Mouse (Mus musculus) lung, adult 2 months (tissue): ENCODE measurements around the gene Gpc4. TPM values are rescaled to one million over a fixed set of nuclear protein-coding genes. Genes with fewer than 3 reads are reported as not detected.

Experiments
- DNase-seq: peaks from one replicate; pipeline ENCODE4 v3.0.0; 2022
- H3K4me1 ChIP-seq: fragments of 200-500 bp; 2 replicates; pipeline ENCODE4 v1.6.1; 2011; ENCODE audit warnings: low read length; ENCODE audit not compliant: control insufficient read depth, insufficient read depth
- H3K4me3 ChIP-seq: fragments of 200-500 bp; replicated peaks from 2 replicates; pipeline ENCODE3; 2011; ENCODE audit warnings: low read depth, mild to moderate bottlenecking, control low read depth, low read length; ENCODE audit errors: extremely low read depth
- CTCF ChIP-seq: fragments of 200-500 bp; IDR thresholded peaks from 2 replicates; pipeline ENCODE4 v1.5.1; 2011; ENCODE audit warnings: mild to moderate bottlenecking, low read length, control low read depth; ENCODE audit not compliant: insufficient read depth
- POLR2A ChIP-seq: fragments of 200-500 bp; IDR thresholded peaks from 2 replicates; pipeline ENCODE4 v1.6.1; 2011; ENCODE audit warnings: low read depth, mild to moderate bottlenecking, control low read depth, low read length, borderline replicate concordance; ENCODE audit errors: extremely low read depth
- WGBS: fragments of 180-500 bp; shearing (Covaris S2); methylation state at CpG from one replicate; pipeline ENCODE4 v1.1.7; 2018; 5-methylcytosine and 5-hydroxymethylcytosine counted together
- polyA plus RNA-seq: library from polyadenylated mRNA; depleted of rRNA; stranded (reverse); fragments of >200 nt; gene quantifications from 2 replicates; pipeline ENCODE4 v1.2.3, GENCODE M21; 2012

The Gpc4 gene
- polyA plus RNA-seq, 1 experiment, result 15.2 TPM

- no peak overlapping the region for H3K4me3 ChIP-seq
- TF ChIP-seq CTCF (no peak), POLR2A (no peak)
- DNase-seq, result no peak
- 62% methylated on average over 7 of the region's 7 CpGs for WGBS
- no peaks in the 10 kb centered on the region for H3K4me1 ChIP-seq
Measured at GRCm38 (mm10) chrX:52151100-52151499, 14.0 kb downstream of the Gpc4 start.

GRCm38 (mm10) chrX:52145563-52145962, 19.5 kb downstream of the Gpc4 start:
- DNase-seq, result no peak
- no peaks in the 10 kb centered on the region for H3K4me1 ChIP-seq
- no peak overlapping the region for H3K4me3 ChIP-seq
- TF ChIP-seq POLR2A, result no peak

GRCm38 (mm10) chrX:52144491-52144890, 20.6 kb downstream of the Gpc4 start:
- no peak overlapping the region for H3K4me3 ChIP-seq
- TF ChIP-seq POLR2A (no peak), CTCF (no peak)
- no peak for DNase-seq
- H3K4me1 ChIP-seq, result no peaks in the 10 kb centered on the region
- WGBS, result 69% methylated on average over 7 of the region's 7 CpGs

DNA sequence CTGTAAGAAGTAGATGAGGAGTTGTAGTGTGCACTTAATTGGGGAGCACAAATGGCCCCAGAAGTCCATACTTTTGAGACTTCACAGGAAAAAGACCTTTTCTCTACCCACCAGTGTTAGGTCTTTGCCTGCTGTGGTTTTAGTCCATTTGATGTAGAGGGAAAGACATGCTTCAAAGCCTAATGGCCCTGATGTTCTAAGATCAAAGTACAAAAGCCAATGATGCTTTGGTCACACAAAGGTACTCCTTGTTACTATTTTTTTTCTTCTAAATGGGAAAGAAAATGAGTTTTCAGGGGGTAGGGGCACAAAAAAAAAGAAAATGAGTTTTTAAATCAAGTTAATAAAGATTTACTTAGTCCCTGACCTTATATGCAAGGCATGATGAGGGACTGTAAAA, 24.7 kb downstream of the Gpc4 start:
- TF ChIP-seq CTCF, result no peak
- no peak for TF ChIP-seq POLR2A
- no peak for DNase-seq
- Histone ChIP-seq H3K4me1 (no peaks in the 10 kb centered on the region), H3K4me3 (no peak overlapping the region)

- Histone ChIP-seq H3K4me1 (no peaks in the 10 kb centered on the region), H3K4me3 (no peak overlapping the region)
- no peak for DNase-seq
- whole genome bisulfite sequencing, result 57% methylated on average over 2 of the region's 2 CpGs
- TF ChIP-seq CTCF (no peak), POLR2A (no peak)
Measured at GRCm38 (mm10) chrX:52138461-52139075, 26.5 kb downstream of the Gpc4 start.

- no peak overlapping the region for H3K4me3 ChIP-seq
- 73% methylated on average over 5 of the region's 5 CpGs for WGBS
- no peaks in the 10 kb centered on the region for H3K4me1 ChIP-seq
- no peak for DNase-seq
- TF ChIP-seq CTCF (no peak), POLR2A (no peak)
Measured at GRCm38 (mm10) chrX:52138033-52138432, 27.0 kb downstream of the Gpc4 start.

- no peak for DNase-seq
- TF ChIP-seq POLR2A, result no peak
- TF ChIP-seq CTCF, result no peak
- Histone ChIP-seq H3K4me3 (no peak overlapping the region), H3K4me1 (no peaks in the 10 kb centered on the region)
- 69% methylated on average over 5 of the region's 5 CpGs for WGBS
Measured at GRCm38 (mm10) chrX:52136525-52136924, 28.5 kb downstream of the Gpc4 start.

GRCm38 (mm10) chrX:52129604-52130003, 35.4 kb downstream of the Gpc4 start:
- DNase-seq, result no peak
- TF ChIP-seq CTCF (no peak), POLR2A (no peak)
- 94% methylated on average over 1 of the region's 1 CpGs for WGBS
- Histone ChIP-seq H3K4me3 (no peak overlapping the region), H3K4me1 (no peaks in the 10 kb centered on the region)

DNA sequence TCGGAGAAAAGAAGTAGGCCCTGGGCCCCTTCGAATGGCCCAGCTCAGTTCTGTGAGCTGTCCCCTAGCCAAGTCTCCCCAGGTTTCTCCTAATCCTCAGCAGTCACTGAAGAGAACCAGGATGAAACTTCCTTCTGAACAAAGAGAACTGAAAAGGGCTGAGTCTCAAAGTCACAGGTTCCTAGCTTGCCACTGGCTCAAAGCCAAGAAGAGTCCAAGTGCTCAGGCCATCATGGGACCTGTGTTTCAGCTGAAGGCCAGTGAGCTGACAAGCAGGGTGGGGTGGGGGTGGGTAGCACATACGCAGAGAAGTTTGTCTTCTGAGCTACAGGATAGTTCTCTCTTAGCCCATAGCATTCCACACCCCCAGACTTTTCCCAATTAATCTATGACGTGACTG, 36.3 kb downstream of the Gpc4 start:
- DNase-seq, result no peak
- no peak overlapping the region for H3K4me3 ChIP-seq
- WGBS, result 78% methylated on average over 4 of the region's 4 CpGs
- no peak for TF ChIP-seq POLR2A
- no peak for TF ChIP-seq CTCF
- H3K4me1 ChIP-seq, result no peaks in the 10 kb centered on the region

DNA sequence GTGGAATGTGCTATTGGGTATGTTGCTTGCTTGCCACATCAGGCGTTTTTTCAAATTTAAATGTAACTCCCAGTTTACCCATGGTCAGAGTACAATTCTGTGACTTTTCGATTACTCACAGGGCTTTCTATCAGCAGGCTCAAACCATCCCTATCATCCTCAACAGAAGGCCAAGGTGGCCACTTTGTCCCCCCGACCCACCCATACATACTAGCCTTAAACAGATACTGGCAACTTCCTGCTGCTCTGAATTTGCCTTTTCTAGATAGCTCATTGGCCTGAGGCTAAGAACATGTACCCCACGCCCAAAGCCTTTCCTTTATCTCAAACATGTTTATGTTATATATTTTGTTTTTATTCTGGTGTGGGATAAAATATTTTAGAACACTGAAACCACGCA, 51.4 kb downstream of the Gpc4 start:
- WGBS, result 74% methylated on average over 5 of the region's 5 CpGs
- H3K4me3 ChIP-seq, result no peak overlapping the region
- DNase-seq, result no peak
- no peaks in the 10 kb centered on the region for H3K4me1 ChIP-seq
- no peak for TF ChIP-seq POLR2A
- TF ChIP-seq CTCF, result no peak
